Mouse (Mus musculus) embryonic facial prominence, embryonic 10.5 days (tissue): ENCODE results near the gene Ccsap. TPM values are rescaled to one million over a fixed set of nuclear protein-coding genes. Genes with fewer than 3 reads are reported as not detected.

Source experiments
- DNase-seq: peaks from one replicate; pipeline ENCODE4 v3.0.0-alpha.2; 2017; ENCODE audit warnings: low spot score
- H3K27ac ChIP-seq: fragments of 300-500 bp; sonication (generic); replicated peaks from 2 replicates; pipeline ENCODE4 v1.5.1; 2016; ENCODE audit warnings: mild to moderate bottlenecking
- H3K27me3 ChIP-seq: fragments of 300-500 bp; sonication (generic); replicated peaks from 2 replicates; pipeline ENCODE4 v1.6.1; 2016; ENCODE audit warnings: low read depth, mild to moderate bottlenecking; ENCODE audit not compliant: poor library complexity, severe bottlenecking
- H3K36me3 ChIP-seq: fragments of 300-500 bp; sonication (generic); replicated peaks from 2 replicates; pipeline ENCODE4 v1.6.1; 2016; ENCODE audit warnings: mild to moderate bottlenecking, moderate library complexity
- H3K4me1 ChIP-seq: fragments of 300-500 bp; sonication (generic); 2 replicates; pipeline ENCODE4 v1.6.1; 2016
- H3K4me3 ChIP-seq: fragments of 300-500 bp; sonication (generic); 2 replicates; pipeline ENCODE4 v1.5.1; 2016; ENCODE audit warnings: mild to moderate bottlenecking, moderate library complexity
- H3K9me3 ChIP-seq: fragments of 300-500 bp; sonication (generic); 2 replicates; pipeline ENCODE4 v1.6.1; 2016; ENCODE audit warnings: mild to moderate bottlenecking
- WGBS: fragments of 180-500 bp; shearing (Covaris S2); methylation state at CpG from one replicate; pipeline ENCODE4 v1.1.7; 2016; 5-methylcytosine and 5-hydroxymethylcytosine counted together
- polyA plus RNA-seq: library from polyadenylated mRNA; unstranded; fragments of >200 nt; fragmentation: Nextera tagmentation; extraction: Ambion mirVana; gene quantifications from 2 replicates; pipeline ENCODE4 v1.2.1, GENCODE M21; 2016

Gene Ccsap
- polyA plus RNA-seq, 1 experiment from 2014 or later, result 5.6 TPM

DNA sequence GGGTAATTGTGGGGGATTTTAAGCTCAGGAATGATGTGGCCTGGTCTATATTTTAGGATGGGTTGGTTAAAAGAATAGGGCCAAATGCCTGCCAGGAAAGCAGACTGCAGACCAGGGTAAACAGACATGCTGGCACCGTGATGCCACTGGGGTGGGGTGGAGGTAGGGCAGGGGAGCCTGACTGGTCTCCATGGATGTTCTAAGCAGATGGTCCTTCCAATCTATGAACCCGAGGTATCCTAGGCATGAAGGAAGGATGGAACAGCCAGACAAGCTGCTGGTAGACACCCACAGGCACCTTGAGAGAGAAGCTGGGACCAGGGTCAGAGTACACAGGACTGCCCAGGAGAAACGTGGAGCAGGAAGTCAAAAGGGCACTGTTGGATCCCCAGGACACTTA lies 12.5 kb downstream of the Ccsap start:
- no peak for DNase-seq
- Histone ChIP-seq H3K4me3 (no peak overlapping the region), H3K4me1 (peaks cover 10% of the 10 kb centered on the region; the same call in 1 of the 2 replicates), H3K9me3 (no peaks in the 10 kb centered on the region), H3K36me3 (peaks cover 6% of the 10 kb centered on the region), H3K27me3 (no peaks in the 10 kb centered on the region), H3K27ac (no peak overlapping the region)
- WGBS, result 57% methylated on average over 3 of the region's 3 CpGs

DNA sequence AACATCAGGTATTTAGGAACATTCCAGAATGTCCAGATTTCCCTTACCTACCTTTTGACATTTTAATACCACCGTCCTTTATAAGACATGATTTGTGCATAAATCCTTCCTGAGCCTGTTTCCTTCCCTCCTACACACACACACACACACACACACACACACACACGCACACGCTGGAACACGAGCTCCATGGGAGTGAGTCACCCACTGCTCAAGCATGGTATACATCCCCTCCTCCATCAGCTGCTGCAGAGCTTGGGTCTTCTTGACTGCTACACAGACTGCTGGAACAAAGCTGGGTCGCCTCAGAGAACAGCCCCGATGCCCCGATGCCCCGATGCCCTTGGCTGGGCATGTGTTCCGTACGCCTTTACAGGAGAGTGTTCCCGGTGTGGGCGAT lies 13.5 kb downstream of the Ccsap start:
- H3K36me3 ChIP-seq, result peaks cover 16% of the 10 kb centered on the region
- H3K4me1 ChIP-seq, result peaks cover 10% of the 10 kb centered on the region; the same call in 1 of the 2 replicates
- no peaks in the 10 kb centered on the region for H3K9me3 ChIP-seq
- H3K4me3 ChIP-seq, result no peak overlapping the region
- H3K27ac ChIP-seq, result no peak overlapping the region
- no peak for DNase-seq
- no peaks in the 10 kb centered on the region for H3K27me3 ChIP-seq
- 93% methylated on average over 12 of the region's 12 CpGs for WGBS

DNA sequence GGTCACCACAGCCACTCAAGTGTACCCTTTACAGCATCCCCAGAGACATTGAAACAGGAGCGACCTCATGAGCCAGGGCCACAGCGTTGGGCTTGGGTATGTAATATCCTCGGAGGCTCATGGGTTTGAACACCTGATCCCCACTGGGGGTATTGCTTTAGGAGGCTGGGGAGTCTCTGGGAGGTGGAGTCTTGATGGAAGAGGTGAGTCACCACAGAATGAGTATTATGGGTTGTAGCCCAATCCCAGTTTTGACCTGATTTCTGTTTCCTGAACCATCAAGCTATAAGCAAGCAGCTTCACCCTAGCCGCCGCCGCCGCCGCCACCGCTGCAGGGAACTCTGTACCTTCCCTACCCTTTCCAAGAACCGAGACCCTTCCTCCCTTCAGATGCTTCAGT lies 14.0 kb downstream of the Ccsap start:
- Histone ChIP-seq H3K27ac (no peak overlapping the region), H3K27me3 (no peaks in the 10 kb centered on the region), H3K4me1 (peaks cover 10% of the 10 kb centered on the region; the same call in 1 of the 2 replicates), H3K36me3 (peaks cover 21% of the 10 kb centered on the region), H3K4me3 (no peak overlapping the region), H3K9me3 (no peaks in the 10 kb centered on the region)
- 92% methylated on average over 10 of the region's 10 CpGs for WGBS
- DNase-seq, result no peak

DNA sequence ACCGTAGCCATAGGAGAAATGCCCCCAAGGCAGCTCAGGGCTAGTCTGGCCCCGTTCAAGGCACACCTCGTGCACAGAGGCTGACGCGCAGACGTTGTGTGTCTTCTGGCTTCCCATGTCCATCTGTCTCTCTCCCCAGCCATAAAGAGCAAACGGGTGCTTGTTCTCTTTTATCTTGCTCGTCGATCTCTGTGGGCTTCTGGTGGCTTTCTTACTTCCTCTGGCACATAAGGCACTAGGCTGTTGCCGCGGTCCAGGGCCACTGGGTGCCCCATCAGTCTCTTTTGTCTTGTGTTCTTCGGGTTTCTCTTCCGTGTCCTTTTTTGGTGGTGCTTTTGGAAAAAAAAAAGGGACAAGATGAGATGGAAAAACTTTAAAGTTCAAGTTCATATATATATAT lies 14.9 kb downstream of the Ccsap start:
- no peak for DNase-seq
- Histone ChIP-seq H3K36me3 (peaks cover 26% of the 10 kb centered on the region), H3K27me3 (no peaks in the 10 kb centered on the region), H3K4me1 (peaks cover 10% of the 10 kb centered on the region; the same call in 1 of the 2 replicates), H3K4me3 (no peak overlapping the region), H3K9me3 (no peaks in the 10 kb centered on the region), H3K27ac (0 out of 2 replicates have a peak overlapping the region, but pooled peaks have one; percentile 6)
- 92% methylated on average over 13 of the region's 13 CpGs for WGBS

DNA sequence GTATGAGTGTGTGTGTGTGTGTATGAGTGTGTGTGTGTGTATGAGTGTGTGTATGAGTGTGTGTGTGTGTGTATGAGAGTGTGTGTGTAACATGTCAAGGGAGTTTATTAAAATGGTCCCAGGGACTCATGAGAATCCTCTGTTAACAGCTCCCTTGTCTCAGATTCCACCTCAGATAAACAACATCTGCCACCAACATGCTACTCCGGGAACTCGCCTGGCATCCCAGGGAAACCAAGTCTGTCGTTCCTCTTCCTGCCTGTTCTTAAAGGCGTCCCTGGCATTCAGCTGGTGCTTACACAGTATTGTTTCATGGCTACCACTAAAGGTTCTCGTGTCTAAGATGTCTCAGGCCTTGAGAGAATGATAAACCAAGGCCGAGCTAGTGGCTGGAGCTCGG lies 15.7 kb downstream of the Ccsap start:
- H3K36me3 ChIP-seq, result peaks cover 26% of the 10 kb centered on the region
- H3K4me1 ChIP-seq, result peaks cover 10% of the 10 kb centered on the region; the same call in 1 of the 2 replicates
- H3K4me3 ChIP-seq, result no peak overlapping the region
- no peaks in the 10 kb centered on the region for H3K9me3 ChIP-seq
- H3K27me3 ChIP-seq, result no peaks in the 10 kb centered on the region
- no peak for DNase-seq
- 88% methylated on average over 7 of the region's 7 CpGs for WGBS
- H3K27ac ChIP-seq, result no peak overlapping the region

DNA sequence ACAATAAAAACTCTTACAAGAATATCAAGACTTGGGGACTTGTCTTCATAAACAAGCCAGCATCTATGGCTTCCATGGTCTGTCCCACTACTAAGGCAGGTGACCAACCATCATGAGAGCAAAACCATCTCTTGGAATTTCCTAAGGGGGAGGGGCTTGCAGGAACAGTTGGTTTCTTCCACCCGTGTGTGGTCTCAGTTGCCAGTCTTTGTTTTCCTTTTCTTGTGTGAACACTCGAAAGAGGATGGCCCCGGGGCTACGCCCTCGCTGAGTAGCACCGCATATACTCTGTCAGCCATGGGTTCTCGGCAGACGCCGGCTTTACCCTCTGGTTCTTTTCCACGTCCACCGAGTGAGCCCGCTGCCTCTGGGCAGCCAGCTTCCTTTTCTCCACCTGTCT lies 17.9 kb downstream of the Ccsap start:
- H3K4me1 ChIP-seq, result peaks cover 6% of the 10 kb centered on the region; the same call in 1 of the 2 replicates
- H3K27me3 ChIP-seq, result no peaks in the 10 kb centered on the region
- no peak overlapping the region for H3K4me3 ChIP-seq
- H3K9me3 ChIP-seq, result no peaks in the 10 kb centered on the region
- H3K27ac ChIP-seq, result no peak overlapping the region
- H3K36me3 ChIP-seq, result peaks cover 36% of the 10 kb centered on the region
- DNase-seq, result no peak
- 90% methylated on average over 12 of the region's 12 CpGs for WGBS

DNA sequence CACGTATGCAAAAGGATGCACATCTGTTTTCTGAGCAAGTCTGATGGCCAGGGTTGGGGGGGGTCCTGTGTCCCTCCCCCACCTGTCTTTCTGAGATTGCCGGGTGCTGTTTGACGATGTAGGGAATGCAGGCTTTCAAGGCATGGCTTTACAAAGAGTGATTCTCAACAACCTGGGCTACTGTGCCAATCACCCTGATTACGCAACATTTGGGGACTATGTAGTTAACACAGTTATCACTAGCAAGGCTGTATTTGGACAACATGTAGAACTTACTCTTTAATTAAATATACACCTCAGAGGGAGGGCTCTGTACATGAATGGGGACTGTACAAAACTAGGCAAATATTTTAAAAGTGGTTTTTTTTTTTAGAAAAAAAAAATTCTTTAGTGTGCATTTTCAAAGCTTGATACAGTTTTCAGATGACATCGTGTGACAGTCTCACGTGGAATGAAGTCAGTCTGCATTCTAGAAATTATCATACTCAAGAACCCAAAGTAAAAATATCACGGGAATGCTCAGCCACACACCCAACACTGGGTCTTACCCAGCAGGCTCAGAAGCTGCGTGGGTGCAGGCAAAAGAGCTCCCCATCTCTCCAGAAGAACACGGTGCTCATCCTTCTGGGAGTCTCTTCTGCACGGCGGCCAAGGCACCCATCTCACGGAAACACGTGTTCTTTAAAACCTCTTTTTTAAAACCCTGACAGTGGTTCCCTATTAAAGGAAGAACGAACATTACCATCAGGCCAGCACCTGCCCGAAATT lies 19.2 kb downstream of the Ccsap start:
- H3K27ac ChIP-seq, result no peak overlapping the region
- H3K9me3 ChIP-seq, result no peaks in the 10 kb centered on the region
- 0 out of 2 replicates have a peak, but pooled peaks cover 2% of the 10 kb centered on the region for H3K4me1 ChIP-seq
- H3K4me3 ChIP-seq, result no peak overlapping the region
- no peak for DNase-seq
- WGBS, result 92% methylated on average over 15 of the region's 15 CpGs
- no peaks in the 10 kb centered on the region for H3K27me3 ChIP-seq
- H3K36me3 ChIP-seq, result peaks cover 49% of the 10 kb centered on the region

DNA sequence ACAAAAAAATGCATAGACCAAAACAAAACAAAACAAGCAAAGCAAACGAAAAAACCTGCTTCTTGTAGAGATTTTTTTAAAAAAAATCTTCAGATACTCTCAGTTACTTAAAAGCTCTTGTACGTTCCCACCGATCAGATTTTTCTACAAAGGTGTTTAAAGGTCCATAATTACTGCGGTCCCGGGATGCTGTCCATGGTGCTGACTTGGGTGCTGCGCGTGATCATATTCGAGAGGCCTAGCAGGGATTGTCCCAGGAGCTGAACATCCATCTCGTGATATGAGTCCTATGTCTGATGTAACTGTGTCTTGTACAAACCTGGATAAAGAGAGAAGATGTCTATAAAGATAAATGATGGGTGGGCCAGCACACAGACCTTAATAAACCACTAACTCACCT lies 21.5 kb downstream of the Ccsap start:
- no peaks in the 10 kb centered on the region for H3K9me3 ChIP-seq
- no peaks in the 10 kb centered on the region for H3K4me1 ChIP-seq
- WGBS, result 73% methylated on average over 9 of the region's 9 CpGs
- peak; percentile 57 for DNase-seq
- no peaks in the 10 kb centered on the region for H3K27me3 ChIP-seq
- H3K4me3 ChIP-seq, result no peak overlapping the region
- peaks cover 68% of the 10 kb centered on the region for H3K36me3 ChIP-seq
- H3K27ac ChIP-seq, result no peak overlapping the region

DNA sequence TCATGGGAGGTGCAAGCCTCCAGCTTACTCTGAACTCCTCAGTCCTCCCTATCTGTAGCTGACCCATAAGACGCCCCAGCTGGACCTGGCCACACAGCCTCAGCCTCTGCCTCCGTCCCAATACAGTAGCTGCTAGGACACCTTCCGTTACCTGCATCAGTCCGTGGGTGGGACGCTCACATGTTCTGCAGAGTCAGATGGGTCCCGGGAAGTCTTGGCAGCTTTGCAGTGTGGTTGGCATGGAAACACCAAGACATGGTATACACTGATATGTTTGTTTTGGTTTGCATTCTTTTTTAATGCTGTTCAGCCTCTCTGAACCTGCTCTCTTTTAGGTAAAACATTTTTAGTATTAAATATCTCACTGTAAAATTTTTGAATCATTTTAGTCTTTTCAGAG lies 23.7 kb downstream of the Ccsap start:
- Histone ChIP-seq H3K9me3 (no peaks in the 10 kb centered on the region), H3K27ac (no peak overlapping the region), H3K36me3 (peaks cover 76% of the 10 kb centered on the region), H3K4me1 (no peaks in the 10 kb centered on the region), H3K27me3 (no peaks in the 10 kb centered on the region), H3K4me3 (no peak overlapping the region)
- 91% methylated on average over 6 of the region's 6 CpGs for WGBS
- DNase-seq, result no peak

DNA sequence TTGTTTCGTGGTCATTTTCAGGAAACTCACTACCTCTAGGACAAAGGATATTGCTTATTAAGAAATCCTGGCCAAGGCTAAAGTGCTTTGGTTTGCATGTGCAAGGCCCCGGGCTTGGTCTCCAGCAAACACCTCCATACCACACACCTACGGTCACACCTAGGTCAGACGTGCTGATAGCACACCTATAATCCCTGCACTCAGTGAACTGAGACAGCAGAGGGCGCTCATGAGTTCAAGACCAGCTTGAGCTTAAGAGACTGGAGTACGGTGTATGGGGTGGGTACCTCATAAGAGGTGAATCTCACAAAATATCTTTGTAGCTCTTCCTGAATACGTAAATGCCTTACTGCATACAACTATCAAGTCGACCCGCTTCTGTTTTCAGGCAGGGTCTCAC lies 24.6 kb downstream of the Ccsap start:
- 59% methylated on average over 9 of the region's 9 CpGs for WGBS
- peaks cover 79% of the 10 kb centered on the region for H3K36me3 ChIP-seq
- peak; percentile 59 for DNase-seq

DNA sequence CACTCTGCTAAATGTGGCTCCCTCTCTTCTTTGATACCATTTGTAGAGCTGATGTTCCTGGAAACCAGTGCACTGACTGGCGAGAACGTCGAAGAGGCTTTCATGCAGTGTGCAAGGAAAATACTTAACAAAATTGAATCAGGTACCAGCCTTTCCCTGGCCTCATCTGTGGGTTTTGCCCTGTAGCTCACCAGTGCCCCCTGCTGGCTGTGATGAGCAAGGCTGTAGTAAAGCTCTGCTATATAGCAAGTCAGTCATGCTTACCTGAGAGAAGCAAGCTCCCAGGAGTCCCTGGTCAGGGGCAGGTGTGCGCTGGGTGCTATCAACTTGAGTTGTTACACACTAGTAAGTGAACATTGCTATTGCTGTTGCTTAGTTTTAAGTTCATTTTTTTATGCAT lies 27.3 kb downstream of the Ccsap start:
- H3K27ac ChIP-seq, result no peak overlapping the region
- no peaks in the 10 kb centered on the region for H3K4me1 ChIP-seq
- no peaks in the 10 kb centered on the region for H3K9me3 ChIP-seq
- DNase-seq, result peak; percentile 52
- H3K27me3 ChIP-seq, result no peaks in the 10 kb centered on the region
- no peak overlapping the region for H3K4me3 ChIP-seq
- peaks cover 100% of the 10 kb centered on the region for H3K36me3 ChIP-seq
- WGBS, result 95% methylated on average over 4 of the region's 4 CpGs

More for the DNA sequence above, 24.6 kb downstream of the Ccsap start:
- Histone ChIP-seq H3K9me3 (no peaks in the 10 kb centered on the region), H3K27ac (no peak overlapping the region), H3K27me3 (no peaks in the 10 kb centered on the region), H3K4me3 (no peak overlapping the region), H3K4me1 (no peaks in the 10 kb centered on the region)

DNA sequence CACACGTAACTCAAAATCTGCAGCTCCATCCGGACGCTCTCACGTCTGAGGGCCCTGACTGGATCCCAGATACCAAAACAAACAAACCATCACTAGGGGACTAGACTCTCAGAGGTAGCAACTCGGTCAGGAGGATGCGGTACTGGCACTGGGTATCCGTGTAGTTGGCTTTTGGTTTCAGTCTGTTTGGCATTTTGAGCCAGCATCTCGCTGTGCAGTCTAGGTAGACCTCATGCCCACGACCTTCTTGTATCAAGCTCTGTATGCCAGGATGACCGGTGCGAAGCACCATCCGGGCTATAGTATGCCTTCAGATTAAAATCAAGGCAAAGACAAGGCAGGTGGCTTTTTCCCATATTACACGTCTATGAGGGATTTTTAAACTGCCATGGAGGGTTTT lies 32.5 kb downstream of the Ccsap start:
- Histone ChIP-seq H3K36me3 (peaks cover 100% of the 10 kb centered on the region), H3K27me3 (no peaks in the 10 kb centered on the region), H3K4me1 (peaks cover 9% of the 10 kb centered on the region; the same call in 1 of the 2 replicates), H3K4me3 (no peak overlapping the region), H3K9me3 (peaks cover 4% of the 10 kb centered on the region; the same call in 1 of the 2 replicates), H3K27ac (no peak overlapping the region)
- DNase-seq, result no peak
- 92% methylated on average over 13 of the region's 13 CpGs for WGBS

DNA sequence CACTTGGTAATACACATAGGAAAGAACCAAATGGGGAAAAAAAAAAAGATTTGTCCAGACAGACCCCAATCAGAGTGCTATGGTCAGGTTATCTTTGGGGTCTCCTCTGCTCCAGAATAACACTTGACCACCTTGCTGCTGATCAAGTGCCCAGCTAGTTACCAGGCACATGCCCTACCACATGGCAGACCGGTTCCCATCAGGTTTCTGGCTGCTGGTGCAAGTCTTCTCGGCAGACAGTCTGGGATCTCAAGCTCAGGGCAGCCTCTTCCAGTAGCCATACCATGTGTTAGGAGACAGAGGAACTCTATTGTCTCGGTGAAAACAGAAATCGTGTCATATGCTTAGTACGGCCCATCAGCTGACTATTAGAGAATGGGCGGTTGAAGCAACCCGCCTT lies 33.3 kb downstream of the Ccsap start:
- DNase-seq, result no peak
- peaks cover 4% of the 10 kb centered on the region; the same call in 1 of the 2 replicates for H3K9me3 ChIP-seq
- H3K36me3 ChIP-seq, result peaks cover 100% of the 10 kb centered on the region
- WGBS, result 92% methylated on average over 7 of the region's 7 CpGs
- H3K27me3 ChIP-seq, result no peaks in the 10 kb centered on the region
- H3K4me1 ChIP-seq, result peaks cover 9% of the 10 kb centered on the region; the same call in 1 of the 2 replicates
- H3K27ac ChIP-seq, result no peak overlapping the region
- H3K4me3 ChIP-seq, result no peak overlapping the region
